Comparison of ENCODE assay signal across 8 mouse cellular contexts in genomic region chr7:120836361-120836760, GRCm38 (mm10). TPM values are rescaled to one million over a fixed set of nuclear protein-coding genes. Genes with fewer than 3 reads are reported as not detected.
DNase-seq lines count a peak whose midpoint lies in the region; ATAC-seq and TF ChIP-seq lines count a peak whose summit lies in the region.

No protein-coding gene starts in this region.

- no peak for TF ChIP-seq CTCF in cortical plate, adult 2 months (IDR thresholded peaks at IDR 0.05; ENCODE audit: extremely low read depth, insufficient read depth, low read length)

- no peak overlapping the region for H3K27ac ChIP-seq in lung, embryonic 16.5 days (ENCODE audit: low read length)
- H3K27ac ChIP-seq in cortical plate, adult 2 months (ENCODE audit: insufficient read depth, low read length) = no peak overlapping the region
- no peak overlapping the region for H3K27ac ChIP-seq in intestine, embryonic 14.5 days (ENCODE audit: low read depth)
- H3K27ac ChIP-seq in midbrain, embryonic 12.5 days (replicated peaks) = no peak overlapping the region

- no peak for DNase-seq in lung, adult 18-20 months
- peak; percentile 62 for DNase-seq in intestine, embryonic 14.5 days (ENCODE audit: low spot score)
- no peak for DNase-seq in layer of hippocampus, postnatal 25 days (ENCODE audit: extremely low spot score in 1 of 2, low spot score in 1 of 2)
- no peak for DNase-seq in layer of hippocampus, adult 18-20 months (ENCODE audit: low spot score in 2 of 2)
- no peak for DNase-seq in right cerebral cortex, postnatal 10 days (ENCODE audit: low spot score in 2 of 2)

- H3K4me3 ChIP-seq in lung, embryonic 16.5 days (ENCODE audit: low read length) = peak overlapping the region; percentile 74
- peak overlapping the region; percentile 50 for H3K4me3 ChIP-seq in cortical plate, adult 2 months (ENCODE audit: insufficient read depth, low read length)
- peak overlapping the region; percentile 54 for H3K4me3 ChIP-seq in intestine, embryonic 14.5 days (ENCODE audit: low read depth, low read length)
- H3K4me3 ChIP-seq in midbrain, embryonic 12.5 days = peak overlapping the region; percentile 57

- peak overlapping the region; percentile 64 for H3K4me2 ChIP-seq in lung, embryonic 16.5 days (ENCODE audit: low read depth, low read length)
- H3K4me2 ChIP-seq in intestine, embryonic 14.5 days (ENCODE audit: low read length) = peak overlapping the region; percentile 64
- peak overlapping the region; percentile 57 for H3K4me2 ChIP-seq in midbrain, embryonic 12.5 days (replicated peaks)

- TF ChIP-seq POLR2A in cortical plate, adult 2 months (IDR thresholded peaks at IDR 0.05; ENCODE audit: extremely low read depth, insufficient read depth, low read length) = no peak

- no peaks in the 10 kb centered on the region for H3K27me3 ChIP-seq in lung, embryonic 16.5 days (ENCODE audit: control insufficient read depth, insufficient read depth, low read depth, low read length)
- no peaks in the 10 kb centered on the region for H3K27me3 ChIP-seq in intestine, embryonic 14.5 days (replicated peaks; ENCODE audit: control insufficient read depth, insufficient read depth, low read length)
- peaks cover 28% of the 10 kb centered on the region for H3K27me3 ChIP-seq in midbrain, embryonic 12.5 days

- H3K4me1 ChIP-seq in lung, embryonic 16.5 days (replicated peaks; ENCODE audit: control insufficient read depth, insufficient read depth, low read length) = peaks cover 3% of the 10 kb centered on the region
- H3K4me1 ChIP-seq in cortical plate, adult 2 months (ENCODE audit: control insufficient read depth, insufficient read depth, low read length) = 0 out of 2 replicates have a peak, but pooled peaks cover under 1% of the 10 kb centered on the region
- H3K4me1 ChIP-seq in intestine, embryonic 14.5 days (replicated peaks; ENCODE audit: control insufficient read depth, insufficient read depth, low read length) = peaks cover under 1% of the 10 kb centered on the region
- 0 out of 2 replicates have a peak, but pooled peaks cover 2% of the 10 kb centered on the region for H3K4me1 ChIP-seq in midbrain, embryonic 12.5 days

- WGBS in lung, embryonic 16.5 days = 7% methylated on average over 12 of the region's 12 CpGs
- WGBS in intestine, embryonic 14.5 days = 5% methylated on average over 12 of the region's 12 CpGs
- 3% methylated on average over 12 of the region's 12 CpGs for WGBS in midbrain, embryonic 12.5 days

- peak overlapping the region; percentile 72 for H3K9ac ChIP-seq in lung, embryonic 16.5 days (ENCODE audit: low read length)
- H3K9ac ChIP-seq in intestine, embryonic 14.5 days (ENCODE audit: low read length) = peak overlapping the region; percentile 48
- H3K9ac ChIP-seq in midbrain, embryonic 12.5 days (replicated peaks) = peak overlapping the region; percentile 43; the same call in 1 of the 2 replicates

- no peaks in the 10 kb centered on the region for H3K36me3 ChIP-seq in lung, embryonic 16.5 days (ENCODE audit: control insufficient read depth, insufficient read depth, low read length)
- no peaks in the 10 kb centered on the region for H3K36me3 ChIP-seq in intestine, embryonic 14.5 days (ENCODE audit: control insufficient read depth, insufficient read depth, low read length)
- no peaks in the 10 kb centered on the region for H3K36me3 ChIP-seq in midbrain, embryonic 12.5 days

- ATAC-seq in lung, embryonic 16.5 days (ENCODE audit: low read depth) = no peak
- no peak for ATAC-seq in intestine, embryonic 14.5 days (replicated peaks; ENCODE audit: low FRiP score, low TSS enrichment, low read depth)
- ATAC-seq in midbrain, embryonic 12.5 days (ENCODE audit: low FRiP score, low read depth) = no peak

- no peaks in the 10 kb centered on the region for H3K9me3 ChIP-seq in lung, embryonic 16.5 days (ENCODE audit: control insufficient read depth, low read length)
- H3K9me3 ChIP-seq in intestine, embryonic 14.5 days (ENCODE audit: control insufficient read depth, low read length) = no peaks in the 10 kb centered on the region
- no peaks in the 10 kb centered on the region for H3K9me3 ChIP-seq in midbrain, embryonic 12.5 days

RNA-seq across cellular contexts. Expression of gene Eef2k, which starts 6.3 kb away (rescaled TPM):
- 48.5 and 54.6 TPM in 2 replicates for polyA plus RNA-seq in lung, embryonic 16.5 days (2015; fragmentation: Nextera tagmentation; extraction: Ambion mirVana)
- 33.8 and 36.2 TPM in 2 replicates for polyA plus RNA-seq in cortical plate, adult 2 months (2012; rRNA removed)
- polyA plus RNA-seq in intestine, embryonic 14.5 days (2014; fragmentation: Nextera tagmentation; extraction: Ambion mirVana) = 16.3 and 18.8 TPM in 2 replicates
- polyA plus RNA-seq in midbrain, embryonic 12.5 days (2016; fragmentation: Nextera tagmentation; extraction: Ambion mirVana) = 27.9 and 29.6 TPM in 2 replicates
- total RNA-seq in layer of hippocampus, postnatal 25 days (2021) = 10 to 100 TPM; 25.7 to 30.4 TPM
- 10 to 100 TPM; 25.2 to 29.2 TPM for total RNA-seq in layer of hippocampus, adult 18-20 months (2021)

RNA-seq across cellular contexts. Expression of gene Gm5737, which starts 24.2 kb away (rescaled TPM):
- polyA plus RNA-seq in lung, embryonic 16.5 days (2015; fragmentation: Nextera tagmentation; extraction: Ambion mirVana) = not detected in 2 replicates
- not detected in 2 replicates for polyA plus RNA-seq in cortical plate, adult 2 months (2012; rRNA removed)
- not detected in 2 replicates for polyA plus RNA-seq in intestine, embryonic 14.5 days (2014; fragmentation: Nextera tagmentation; extraction: Ambion mirVana)
- polyA plus RNA-seq in midbrain, embryonic 12.5 days (2016; fragmentation: Nextera tagmentation; extraction: Ambion mirVana) = not detected in 2 replicates
- total RNA-seq in layer of hippocampus, postnatal 25 days (2021) = not detected
- total RNA-seq in layer of hippocampus, adult 18-20 months (2021) = under 1 TPM in 1 of 2 experiments, not detected in 1; 0.32 TPM
